Mouse (Mus musculus) lung, postnatal 10 days (tissue): ENCODE data around the gene Slc9b1.
A peak's percentile ranks its signal among the peaks of the same experiment; 100 is the strongest.

ENCODE experiments used
- DNase-seq: peaks from one replicate; pipeline ENCODE4 v3.0.0; 2021

Gene Slc9b1

GRCm38 (mm10) chr3:135438913-135439531 is 91.2 kb downstream of the Slc9b1 start:
- peak; percentile 93 for DNase-seq

- DNase-seq = no peak
These were observed 91.8 kb downstream of the Slc9b1 start for GRCm38 (mm10) chr3:135439651-135440050.

- DNase-seq = peak; percentile 60
These were observed 92.4 kb downstream of the Slc9b1 start for GRCm38 (mm10) chr3:135440221-135440620.

- DNase-seq = no peak
These were observed 92.8 kb downstream of the Slc9b1 start for GRCm38 (mm10) chr3:135440621-135441020.

- DNase-seq = no peak
These were observed 97.1 kb downstream of the Slc9b1 start for GRCm38 (mm10) chr3:135444930-135445329.
